Mouse (Mus musculus) layer of hippocampus, postnatal 10 days (tissue): ENCODE measurements around the gene Pgrmc2. TPM values are rescaled to one million over a fixed set of nuclear protein-coding genes. Genes with fewer than 3 reads are reported as not detected.

ENCODE experiments used
- DNase-seq, 2 experiments: peaks; one replicate each; pipeline ENCODE4 v3.0.0; 2021; ENCODE audit warnings: low spot score in 2 of 2
- total RNA-seq, 2 experiments: library from RNA; stranded (reverse); gene quantifications; 2 replicates each; pipeline ENCODE4 v1.2.3; 2021

The Pgrmc2 gene
- total RNA-seq, 2 experiments from 2014 or later: 47.7 to 52.7 TPM

DNA sequence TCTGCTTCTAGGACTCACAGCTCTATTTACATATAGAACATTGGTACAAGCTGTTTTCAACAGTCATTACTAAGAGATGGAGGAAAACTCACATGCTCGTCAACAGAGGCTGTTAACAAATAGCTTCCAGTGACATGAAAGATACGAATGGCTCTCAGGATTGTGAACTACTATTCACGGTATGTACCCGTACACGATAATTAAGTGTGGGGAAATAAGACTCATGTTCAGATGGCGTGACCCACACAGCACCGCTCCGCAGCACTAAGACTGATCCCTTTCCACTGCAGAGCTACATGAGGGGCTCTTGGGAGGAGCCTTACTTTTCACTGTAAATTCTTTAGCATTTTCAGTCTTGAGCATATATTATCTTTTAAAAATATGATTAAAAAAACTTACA lies 7.5 kb downstream of the Pgrmc2 start:
- no peak for DNase-seq

DNA sequence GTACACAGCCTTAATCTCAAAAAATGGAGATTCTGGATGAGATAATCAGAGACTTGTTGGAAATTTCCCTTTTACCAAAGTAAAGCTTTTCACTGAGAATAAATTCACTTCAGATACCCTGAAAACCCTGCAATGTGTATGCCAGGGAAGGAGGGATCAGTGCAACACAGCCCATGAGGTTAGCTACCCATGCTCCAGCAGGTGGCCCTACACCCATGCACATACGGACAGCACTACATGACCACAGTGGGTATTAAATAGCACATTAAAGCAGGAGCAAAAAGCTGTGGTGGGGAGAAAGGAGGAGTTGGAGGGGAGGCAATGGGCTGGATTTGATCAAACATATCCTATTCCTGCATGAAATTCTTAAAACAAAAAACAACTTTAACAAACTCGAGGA lies 12.3 kb downstream of the Pgrmc2 start:
- DNase-seq: no peak

DNA sequence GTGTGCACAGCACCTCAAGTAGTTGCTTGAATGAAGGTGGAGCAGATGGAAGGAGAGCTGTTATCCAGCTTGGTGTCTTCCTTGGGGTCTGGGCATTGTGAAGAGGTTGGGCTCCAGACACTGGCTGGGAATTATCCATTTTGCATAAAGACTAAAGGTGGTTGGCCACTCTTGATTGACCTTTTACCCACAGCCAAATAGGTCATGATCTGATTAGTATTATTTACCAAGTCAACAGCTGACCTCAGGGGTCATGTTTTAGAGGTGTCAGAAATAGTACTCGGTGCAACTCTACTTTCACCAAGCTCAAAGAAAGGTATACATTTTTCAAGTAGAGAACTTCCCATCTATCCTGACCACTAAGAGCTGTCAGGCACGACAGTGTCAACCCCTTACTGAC lies 17.5 kb downstream of the Pgrmc2 start:
- DNase-seq: no peak

DNA sequence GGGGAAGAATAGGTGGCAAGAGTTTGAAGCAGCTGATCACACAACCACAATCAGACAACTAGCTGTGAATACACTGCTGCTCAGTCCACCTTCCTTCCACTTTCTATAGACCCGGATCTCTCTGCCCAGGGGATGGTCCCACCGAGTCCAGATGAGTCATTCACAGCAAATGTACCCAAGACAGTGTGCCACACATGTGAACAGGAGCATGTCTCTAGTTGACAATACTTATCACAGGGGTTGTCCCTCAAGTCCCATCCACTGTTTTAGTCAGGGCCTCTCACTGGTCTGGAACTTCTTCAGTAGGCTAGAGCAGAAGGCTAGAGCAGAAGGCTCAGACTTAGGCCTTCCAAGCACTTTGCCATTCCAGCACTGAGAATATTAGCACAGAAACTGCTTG lies 20.1 kb downstream of the Pgrmc2 start:
- no peak for DNase-seq

DNA sequence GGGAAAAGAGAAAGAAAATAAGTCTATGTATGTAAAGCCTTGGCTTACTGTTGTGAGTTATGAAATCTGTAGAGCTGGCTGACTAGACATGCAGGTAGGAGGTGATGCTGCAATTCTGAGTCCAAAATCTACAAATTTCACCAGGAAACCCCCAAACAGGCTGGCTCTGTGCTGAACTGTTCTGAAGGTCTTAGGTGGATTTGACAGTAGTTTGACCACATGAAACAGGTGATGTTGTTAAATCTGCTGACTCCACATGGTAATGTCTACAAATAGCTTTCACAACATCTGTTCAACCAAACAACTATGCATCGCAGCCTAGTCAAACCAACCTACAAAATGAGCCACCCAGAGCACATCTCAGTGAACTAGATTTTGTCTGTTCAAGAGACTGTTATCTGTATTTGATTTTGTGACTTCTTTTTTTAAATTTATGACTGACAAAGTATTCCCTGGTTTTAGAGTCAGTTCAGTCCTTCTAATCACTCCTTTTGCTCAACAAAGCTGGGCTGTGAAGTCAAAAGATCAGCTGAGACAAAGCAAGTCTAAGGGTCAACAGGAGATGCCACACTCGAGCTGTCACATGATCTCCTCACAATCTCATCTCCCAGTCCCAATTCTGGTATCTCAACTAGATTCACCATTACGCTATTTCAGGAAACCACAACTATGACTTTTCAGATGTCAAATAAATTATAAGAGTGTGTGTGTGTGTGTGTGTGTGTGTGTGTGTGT lies 20.8 kb downstream of the Pgrmc2 start:
- no peak for DNase-seq

DNA sequence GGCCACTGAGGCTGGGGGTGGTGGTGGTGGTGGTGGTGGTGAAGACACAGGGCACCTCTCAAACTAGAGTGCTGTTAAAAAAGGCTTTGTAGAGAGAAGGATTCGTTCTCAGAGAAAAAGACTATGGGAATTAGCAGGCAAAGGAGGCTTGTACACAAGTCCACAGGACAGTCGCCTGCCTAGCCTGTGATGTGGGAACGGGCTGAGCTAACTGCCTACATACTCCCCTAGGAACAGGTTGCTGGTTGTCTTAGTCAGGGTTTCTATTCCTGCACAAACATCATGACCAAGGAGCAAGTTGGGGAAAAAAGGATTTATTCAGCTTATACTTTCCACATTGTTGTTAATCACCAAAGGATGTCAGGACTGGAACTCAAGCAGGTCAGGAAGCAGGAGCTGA lies 23.6 kb downstream of the Pgrmc2 start:
- DNase-seq: no peak

DNA sequence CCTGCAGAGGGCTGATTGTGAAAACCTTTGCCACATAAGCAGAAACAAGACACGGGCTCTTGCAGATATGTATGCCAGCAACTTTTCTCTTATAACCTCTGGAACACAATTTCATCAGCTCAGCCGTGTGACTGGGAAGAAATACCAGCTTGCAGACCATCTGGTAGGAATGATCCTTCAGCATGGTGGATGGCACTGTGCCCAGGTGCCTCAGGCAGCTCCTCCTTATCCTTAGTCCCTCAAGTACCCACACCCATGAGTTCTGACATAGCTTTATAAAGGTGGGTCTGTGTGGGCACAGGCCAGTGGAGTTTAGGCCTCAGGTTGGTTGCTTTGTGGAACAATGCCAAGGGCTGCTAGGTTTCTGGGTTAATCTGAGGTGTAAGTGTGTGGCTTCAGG lies 24.5 kb downstream of the Pgrmc2 start:
- DNase-seq: peak; percentile 26 to 44

DNA sequence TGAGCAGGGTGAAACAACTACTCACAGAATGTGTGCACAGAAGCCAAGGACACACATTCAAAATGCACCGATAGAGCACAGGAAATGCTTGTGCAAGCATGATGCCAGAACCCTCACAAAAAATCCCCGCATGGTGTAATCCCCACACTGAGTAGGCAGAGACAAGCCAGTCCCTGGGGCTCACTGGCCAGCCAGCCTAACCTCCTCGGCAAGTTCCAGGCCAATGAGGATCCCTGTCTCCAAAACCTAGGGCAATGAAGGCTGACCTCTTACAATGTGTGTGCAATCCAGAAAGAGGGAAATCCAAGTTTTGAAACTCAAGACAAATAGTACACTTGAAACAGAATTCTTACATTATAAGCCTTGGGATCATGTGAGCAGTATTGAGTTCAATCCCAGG lies 29.5 kb downstream of the Pgrmc2 start:
- no peak for DNase-seq

DNA sequence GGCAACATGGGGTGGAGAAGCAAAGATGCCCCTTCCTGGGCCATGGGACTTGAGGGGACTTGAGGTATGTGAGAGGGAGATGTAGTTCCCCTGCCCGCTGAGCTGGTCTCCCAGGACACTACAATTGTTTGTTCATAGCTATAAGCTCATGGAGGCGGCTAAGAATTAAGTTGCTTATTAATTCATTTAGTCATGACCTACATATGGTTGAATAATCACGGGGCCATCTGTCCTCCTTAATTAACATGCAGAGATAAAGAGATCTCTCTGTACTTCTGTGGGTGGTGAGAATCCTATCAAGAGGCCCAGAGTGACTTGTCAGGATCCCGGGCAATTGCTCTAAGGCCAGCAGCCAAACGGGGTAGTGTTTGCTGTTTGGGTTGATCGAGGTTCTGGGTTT lies 35.0 kb downstream of the Pgrmc2 start:
- DNase-seq: no peak

DNA sequence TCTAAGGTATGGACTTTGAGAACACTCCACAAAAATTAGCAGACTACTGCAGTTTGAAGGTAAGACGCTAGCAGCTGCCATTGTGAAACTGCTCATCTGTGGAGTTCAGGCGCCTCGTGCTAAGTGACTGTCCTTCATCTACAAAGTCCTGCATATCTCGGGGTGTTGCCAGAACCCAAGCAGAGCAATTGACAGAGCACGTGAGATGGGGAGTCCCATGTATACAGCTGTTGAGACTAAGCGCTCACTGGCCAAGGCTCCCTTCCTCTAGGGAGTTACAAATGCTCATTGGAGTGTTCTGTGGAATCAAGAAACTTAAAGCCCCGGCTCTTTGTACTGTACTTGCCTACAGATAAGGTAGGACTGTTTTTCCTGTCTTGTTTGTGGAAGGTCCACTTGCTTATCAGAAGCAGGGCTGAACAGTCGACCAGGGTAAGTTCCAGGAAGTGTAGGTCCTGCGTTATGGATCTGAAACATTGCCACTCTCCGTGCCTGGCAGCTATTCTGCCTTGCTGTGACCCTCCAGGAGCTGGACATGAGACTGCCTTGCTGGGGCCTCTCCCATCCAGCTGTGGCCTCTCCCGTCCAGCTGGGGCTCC lies 39.0 kb downstream of the Pgrmc2 start:
- DNase-seq: no peak

DNA sequence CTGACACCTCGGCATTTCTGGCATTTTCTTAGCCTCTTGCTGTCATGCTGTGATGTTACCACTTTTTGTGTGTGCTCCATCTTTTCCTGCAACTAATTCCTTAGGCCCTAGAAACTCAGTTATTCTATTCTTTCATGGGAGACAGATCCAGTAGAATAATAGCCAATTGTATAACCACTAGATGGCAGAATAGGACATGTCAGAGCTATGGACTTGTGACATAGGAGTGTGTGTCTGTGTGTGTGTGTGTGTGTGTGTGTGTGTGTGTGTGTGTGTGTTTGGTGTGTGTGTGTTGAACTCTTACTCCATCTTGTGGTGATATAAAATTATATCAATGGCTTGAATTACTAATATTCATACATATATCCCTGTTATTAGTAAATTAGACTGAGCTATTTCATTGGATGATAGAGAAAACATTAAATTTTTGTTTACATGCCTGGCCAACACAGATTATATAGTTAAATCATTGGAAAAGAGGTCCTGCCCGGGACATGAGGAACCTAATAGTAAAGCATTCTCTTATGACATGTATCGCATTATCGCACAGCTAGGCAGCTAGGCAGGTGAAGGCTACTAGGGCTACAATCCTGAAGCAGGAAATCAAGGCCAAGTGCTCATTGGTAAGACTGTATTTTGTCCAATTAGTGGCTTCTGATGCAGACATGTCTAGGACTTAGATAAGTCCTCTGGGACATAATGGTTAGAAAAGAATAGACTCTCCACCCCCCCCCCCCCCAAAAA lies 40.5 kb downstream of the Pgrmc2 start:
- peak; percentile 22 to 36 for DNase-seq

DNA sequence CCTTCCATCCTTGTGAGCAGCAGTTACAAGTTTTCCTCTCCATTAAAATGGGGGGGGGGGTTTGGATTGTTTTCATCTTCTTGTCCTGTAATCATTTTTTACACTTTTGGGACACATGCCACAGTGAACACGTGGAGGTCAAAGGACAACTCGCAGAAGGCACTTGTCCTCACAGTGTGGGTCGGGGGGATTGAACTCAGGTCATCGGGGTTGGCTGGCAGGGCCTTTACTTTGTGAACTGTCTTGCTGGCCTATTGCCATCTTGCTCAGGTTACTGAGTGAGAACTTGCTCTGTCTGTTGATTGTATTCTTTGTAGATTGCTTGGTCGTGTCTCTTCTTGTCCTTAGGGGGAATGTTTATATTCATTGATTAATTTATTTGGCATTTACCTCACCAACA lies 41.6 kb downstream of the Pgrmc2 start:
- DNase-seq: no peak

DNA sequence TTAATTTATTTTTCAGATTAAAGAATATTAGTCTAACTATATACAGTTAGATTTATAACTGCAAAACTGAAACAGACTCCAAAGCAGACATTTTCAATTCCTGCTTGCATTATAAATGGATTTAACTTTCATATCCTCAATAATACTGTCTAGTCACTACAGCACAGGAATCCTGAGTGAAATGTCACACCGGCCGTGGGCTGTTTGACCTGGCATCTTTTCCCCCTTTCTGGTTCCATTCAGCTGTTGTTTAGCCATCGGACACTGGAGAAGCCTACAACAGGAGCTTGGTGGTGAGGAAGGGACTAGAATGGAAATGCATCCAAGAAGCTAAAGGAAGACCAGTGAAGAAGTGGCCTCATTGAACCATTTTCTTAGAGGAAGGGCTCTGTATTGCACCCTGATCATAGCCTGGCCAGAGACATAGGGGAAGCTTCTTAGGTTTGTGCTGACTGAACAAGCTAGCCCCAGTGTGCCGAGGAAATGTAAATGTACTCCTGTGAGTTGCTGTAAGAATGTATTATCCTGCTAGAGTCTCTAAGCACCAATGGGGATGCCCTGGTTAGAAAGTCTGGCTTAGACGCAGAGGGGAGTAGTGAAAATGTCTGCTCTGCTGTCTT lies 44.4 kb downstream of the Pgrmc2 start:
- no peak for DNase-seq

DNA sequence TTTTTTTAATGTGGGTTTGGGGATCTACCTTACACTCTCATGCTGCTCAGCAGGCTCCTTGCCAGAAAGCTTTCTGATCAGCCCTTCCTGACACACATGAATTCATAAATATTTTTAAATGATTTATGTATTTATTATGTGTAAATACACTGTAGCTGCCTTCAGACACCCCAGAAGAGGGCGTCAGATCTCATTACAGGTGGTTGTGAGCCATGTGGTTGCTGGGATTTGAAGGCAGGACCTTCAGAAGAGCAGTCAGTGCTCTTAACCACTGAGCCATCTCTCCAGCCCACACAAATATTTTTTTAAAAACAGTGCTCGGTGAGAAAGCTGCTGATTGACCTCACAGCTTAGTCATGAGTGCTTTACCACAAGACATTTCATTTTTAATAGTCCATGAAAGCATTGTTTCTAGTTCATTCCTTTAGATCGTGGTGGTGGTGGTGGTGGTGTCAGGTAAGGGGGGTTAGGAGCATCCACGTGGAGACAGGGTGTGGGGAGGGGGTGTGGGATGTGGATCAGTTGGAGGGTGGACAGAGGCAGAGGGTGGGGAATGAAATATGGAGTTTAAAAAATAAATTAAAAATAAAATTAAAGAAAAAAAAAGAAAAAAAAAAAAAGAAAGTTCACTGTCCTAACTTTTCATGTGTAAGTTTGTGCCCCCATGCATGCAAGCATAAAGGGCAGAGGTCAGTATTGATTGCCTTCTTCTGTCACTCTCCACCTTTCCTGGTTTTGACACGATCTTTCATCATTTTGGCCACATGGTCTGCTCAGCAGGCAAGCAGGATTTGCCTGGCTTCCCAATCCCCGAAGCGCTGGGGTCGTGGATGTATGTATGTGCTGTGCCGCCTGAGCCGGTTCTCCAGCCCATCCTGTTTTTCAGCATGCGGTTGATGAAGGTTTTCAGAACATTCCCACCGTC lies 51.3 kb downstream of the Pgrmc2 start:
- no peak for DNase-seq

DNA sequence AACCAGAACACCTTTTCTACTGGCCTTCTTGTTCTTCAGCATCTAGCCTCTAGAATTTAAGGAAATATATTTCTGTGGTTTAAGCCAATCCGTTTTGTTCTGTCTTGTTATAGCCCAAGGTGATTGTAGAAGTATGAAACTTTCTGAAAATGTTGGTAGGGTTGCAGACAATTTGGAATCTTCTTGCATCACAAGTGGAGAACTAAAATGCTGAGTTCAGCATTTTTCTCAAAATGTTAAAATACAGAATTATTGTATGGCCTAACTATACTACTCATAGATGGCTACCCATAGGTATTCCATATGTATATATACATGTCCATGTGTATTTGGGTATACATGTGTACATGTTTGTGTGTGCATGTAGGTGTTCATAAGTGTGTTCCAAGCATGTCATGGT lies 52.1 kb downstream of the Pgrmc2 start:
- DNase-seq: no peak

DNA sequence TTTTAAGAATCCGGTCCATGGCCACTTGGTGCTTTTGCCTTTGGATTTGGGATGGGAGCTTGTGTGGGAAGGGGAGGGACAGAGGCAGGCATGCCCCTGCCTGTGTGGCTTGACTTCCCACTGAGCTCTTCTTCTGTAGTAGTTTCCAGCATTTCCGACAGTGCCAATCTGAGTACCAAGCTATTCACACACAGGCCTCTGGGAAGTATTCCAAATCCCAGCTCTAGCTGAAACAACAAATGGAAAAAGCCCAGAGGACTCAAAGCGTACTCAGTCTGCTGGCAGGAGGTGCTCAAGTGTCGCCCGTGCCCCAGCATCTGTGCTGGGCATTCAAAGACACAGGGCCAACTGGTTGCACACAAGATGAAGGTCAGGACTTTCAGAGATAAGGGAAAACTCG lies 60.9 kb downstream of the Pgrmc2 start:
- peak; percentile 32 to 50 for DNase-seq

DNA sequence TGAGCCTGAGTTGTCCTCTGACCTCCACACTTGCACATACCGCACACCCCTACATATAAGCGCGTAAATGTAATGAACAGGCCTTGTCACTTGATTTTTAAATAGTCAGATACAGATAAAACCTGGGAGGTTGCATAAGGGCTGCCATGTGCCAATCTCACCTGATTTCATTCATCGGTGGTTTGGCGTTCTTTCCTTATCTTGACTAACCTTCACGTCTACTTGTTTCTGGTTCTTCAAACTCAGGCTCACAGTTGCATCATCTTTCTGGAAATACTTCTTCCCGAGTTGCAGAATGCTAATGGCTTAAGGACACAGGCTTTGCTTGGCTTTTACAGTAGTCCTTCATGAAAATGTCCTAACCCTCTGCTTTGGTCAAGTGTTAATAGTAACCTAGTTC lies 62.2 kb downstream of the Pgrmc2 start:
- DNase-seq: no peak

DNA sequence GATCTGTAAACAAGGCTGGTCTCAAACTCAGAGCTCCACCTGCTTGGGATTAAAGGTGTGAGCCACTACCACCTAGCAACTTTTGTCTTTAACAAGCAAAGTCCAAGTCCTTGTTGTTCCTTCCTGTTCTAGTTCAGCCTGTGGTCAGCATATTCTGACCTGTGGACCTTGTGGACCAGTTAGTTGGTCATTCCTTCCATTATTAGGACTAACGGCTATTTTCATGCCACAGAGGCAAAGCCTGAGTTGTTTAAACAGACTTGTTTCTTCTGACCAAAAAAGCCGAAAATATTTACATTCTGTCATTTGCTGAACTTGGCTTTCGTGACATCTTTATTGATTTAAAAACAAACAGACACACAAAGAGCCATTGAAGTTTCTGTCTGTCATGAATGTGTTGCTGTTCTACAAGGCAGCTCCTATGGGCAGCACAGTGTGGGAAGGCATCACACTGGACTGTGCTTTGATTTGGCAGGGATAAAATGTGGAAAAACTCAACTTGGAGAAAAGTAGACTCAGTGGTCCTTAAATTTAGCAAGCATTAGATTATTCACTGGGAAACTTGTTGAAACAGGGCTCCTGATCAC lies 64.7 kb downstream of the Pgrmc2 start:
- DNase-seq: no peak
